8 mouse cellular contexts compared by ENCODE assay signal in genomic region chrX:20060769-20061315, GRCm38 (mm10). TPM values are rescaled to one million over a fixed set of nuclear protein-coding genes. Genes with fewer than 3 reads are reported as not detected.
DNase-seq lines count a peak whose midpoint lies in the region; ATAC-seq lines count a peak whose summit lies in the region.

No protein-coding gene starts in this region.

- DNase-seq in cerebellum, adult 18-20 months: peak; percentile 2 to 22
- no peak for DNase-seq in cerebellum, adult 9-10 months
- DNase-seq in urinary bladder, postnatal 25 days (ENCODE audit: low spot score): peak; percentile 2
- DNase-seq in urinary bladder, postnatal 10 days (ENCODE audit: low spot score): no peak
- DNase-seq in heart, postnatal 14 days: peak; percentile 8 to 10
- no peak for DNase-seq in layer of hippocampus, adult 9-11 months

- ATAC-seq in limb, embryonic 15.5 days (ENCODE audit: insufficient number of reproducible peaks, low FRiP score, low TSS enrichment, low read depth): no peak
- ATAC-seq in stomach, embryonic 14.5 days (ENCODE audit: insufficient number of reproducible peaks, insufficient read depth, low FRiP score, low read depth): no peak

- no peak overlapping the region for H3K27ac ChIP-seq in limb, embryonic 15.5 days
- no peak overlapping the region for H3K27ac ChIP-seq in stomach, embryonic 14.5 days (ENCODE audit: low read length)

- H3K27me3 ChIP-seq in limb, embryonic 15.5 days: peaks cover 12% of the 10 kb centered on the region
- H3K27me3 ChIP-seq in stomach, embryonic 14.5 days (ENCODE audit: control insufficient read depth, insufficient read depth, low read length): no peaks in the 10 kb centered on the region

- 23% methylated on average over 47 of the region's 47 CpGs for WGBS in limb, embryonic 15.5 days
- 10% methylated on average over 47 of the region's 47 CpGs for WGBS in stomach, embryonic 14.5 days

- no peak overlapping the region for H3K9ac ChIP-seq in limb, embryonic 15.5 days
- no peak overlapping the region for H3K9ac ChIP-seq in stomach, embryonic 14.5 days (replicated peaks; ENCODE audit: low read depth, low read length)

- H3K4me1 ChIP-seq in limb, embryonic 15.5 days: 0 out of 2 replicates have a peak, but pooled peaks cover 6% of the 10 kb centered on the region
- H3K4me1 ChIP-seq in stomach, embryonic 14.5 days (ENCODE audit: control insufficient read depth, insufficient read depth, low read length): no peaks in the 10 kb centered on the region

- intact Hi-C loops in heart, postnatal 14 days (cut with DNase I): no loop called here

- no peaks in the 10 kb centered on the region for H3K9me3 ChIP-seq in limb, embryonic 15.5 days
- H3K9me3 ChIP-seq in stomach, embryonic 14.5 days (ENCODE audit: control insufficient read depth, low read depth, low read length): no peaks in the 10 kb centered on the region

- H3K4me3 ChIP-seq in limb, embryonic 15.5 days: peak overlapping the region; percentile 43
- H3K4me3 ChIP-seq in stomach, embryonic 14.5 days (ENCODE audit: low read depth, low read length): peak overlapping the region; percentile 33

- no peaks in the 10 kb centered on the region for H3K36me3 ChIP-seq in limb, embryonic 15.5 days
- no peaks in the 10 kb centered on the region for H3K36me3 ChIP-seq in stomach, embryonic 14.5 days (ENCODE audit: control insufficient read depth, insufficient read depth, low read length)

- H3K4me2 ChIP-seq in limb, embryonic 15.5 days: peak overlapping the region; percentile 73
- H3K4me2 ChIP-seq in stomach, embryonic 14.5 days (replicated peaks; ENCODE audit: low read depth, low read length): peak overlapping the region; percentile 66

RNA-seq across cellular contexts. Expression of gene Chst7, which starts 1.5 kb away (rescaled TPM):
- total RNA-seq in heart, postnatal 14 days (2021): 1 to 10 TPM; 6.9 to 7.2 TPM
- 4.9 and 6.0 TPM in 2 replicates for polyA plus RNA-seq in limb, embryonic 15.5 days (2015; fragmentation: Nextera tagmentation; extraction: Ambion mirVana)
- 3.4 and 5.1 TPM in 2 replicates for polyA plus RNA-seq in stomach, embryonic 14.5 days (2014; fragmentation: Nextera tagmentation; extraction: Ambion mirVana)

Comparison
In these comparisons a context has a peak if more than half of its experiments do, and no peak if none do; other contexts are left out.
1. DNase-seq: peak in cerebellum, adult 18-20 months (2 of 2), urinary bladder, postnatal 25 days (single experiment) and heart, postnatal 14 days (2 of 2); none in cerebellum, adult 9-10 months (single experiment), urinary bladder, postnatal 10 days (single experiment) and layer of hippocampus, adult 9-11 months (single experiment).